Mouse (Mus musculus): ENCODE data around the gene Slc29a2. TPM values are rescaled to one million over a fixed set of nuclear protein-coding genes. Genes with fewer than 3 reads are reported as not detected.

The Slc29a2 gene
- 4.0 and 4.1 TPM in 2 replicates for polyA plus RNA-seq (2014; fragmentation: Nextera tagmentation; extraction: Ambion mirVana)

DNA sequence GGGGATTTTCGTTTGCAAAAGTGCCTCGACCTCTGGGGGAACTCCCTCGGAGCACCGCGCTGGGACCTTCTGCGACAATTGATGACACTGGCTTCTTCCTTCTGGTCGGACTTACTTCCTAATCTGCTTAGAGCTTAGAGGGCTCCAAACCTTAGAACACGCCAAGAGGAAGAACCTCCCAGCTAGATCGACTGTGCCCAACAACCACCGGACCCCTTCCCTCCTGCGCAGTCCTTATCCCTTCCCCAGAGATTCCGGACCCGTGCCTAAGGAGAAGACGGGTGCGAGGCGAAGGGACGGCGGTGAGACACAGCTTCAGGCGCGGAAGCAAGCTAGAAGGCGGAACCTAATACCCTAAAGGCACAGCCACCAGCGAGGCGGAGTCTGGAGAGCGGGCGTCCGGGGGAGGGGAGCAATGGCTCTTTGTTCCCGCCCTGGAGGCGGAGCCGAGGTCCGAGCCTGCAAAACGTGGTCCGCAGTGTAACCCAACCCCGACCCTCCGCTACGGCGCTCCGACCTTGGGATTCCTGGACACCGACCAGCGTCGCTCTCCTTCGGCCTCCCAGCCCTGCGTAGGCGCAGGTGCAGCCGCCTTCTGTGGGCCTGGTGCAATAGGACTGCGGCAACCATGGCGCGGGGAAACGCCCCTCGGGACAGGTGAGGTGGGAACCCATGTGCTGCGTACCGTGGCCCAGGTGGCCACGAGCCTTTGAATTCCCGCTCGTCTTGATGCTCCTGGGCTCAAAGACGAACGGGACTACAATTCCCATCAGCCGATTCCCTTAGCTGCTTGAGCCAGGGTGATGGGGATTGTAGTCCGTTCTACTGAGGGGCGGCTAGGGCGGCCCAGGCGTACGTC lies at the start of gene Slc29a2:
Gene Slc29a2 (plus strand): TSS at position 240 of the 859 bp plus-strand sequence.
- peak within 1 kb of the TSS; percentile 93 for H3K4me2 ChIP-seq (ENCODE audit: low read depth, low read length)
- no peaks in the 10 kb centered on the region for H3K4me1 ChIP-seq (ENCODE audit: control insufficient read depth, insufficient read depth, low read length)
- H3K36me3 ChIP-seq (ENCODE audit: control insufficient read depth, insufficient read depth, low read length), result peaks cover 12% of the 10 kb centered on the region; the same call in 1 of the 2 replicates
- peak within 1 kb of the TSS; percentile 73 for H3K4me3 ChIP-seq (ENCODE audit: low read depth, low read length)
- WGBS, result under 1% methylated on average over 57 of the region's 62 CpGs
- peak within 1 kb of the TSS; percentile 80 for H3K9ac ChIP-seq (ENCODE audit: low read depth, low read length)
- peak within 1 kb of the TSS; percentile 78 for H3K27ac ChIP-seq (replicated peaks; ENCODE audit: low read depth, low read length)
- H3K9me3 ChIP-seq (ENCODE audit: control insufficient read depth, low read length), result no peaks in the 10 kb centered on the region
- peak; percentile 96 for DNase-seq (ENCODE audit: low spot score)
- H3K27me3 ChIP-seq (replicated peaks; ENCODE audit: control insufficient read depth, insufficient read depth, low read length), result no peaks in the 10 kb centered on the region
- peak; percentile 95 for ATAC-seq (ENCODE audit: low read depth)

- Histone ChIP-seq H3K4me1 (ENCODE audit: control insufficient read depth, insufficient read depth, low read length) (no peaks in the 10 kb centered on the region), H3K4me3 (ENCODE audit: low read depth, low read length) (no peak overlapping the region), H3K27me3 (replicated peaks; ENCODE audit: control insufficient read depth, insufficient read depth, low read length) (peaks cover 21% of the 10 kb centered on the region), H3K4me2 (ENCODE audit: low read depth, low read length) (no peak overlapping the region), H3K9ac (ENCODE audit: low read depth, low read length) (no peak overlapping the region), H3K27ac (replicated peaks; ENCODE audit: low read depth, low read length) (no peak overlapping the region), H3K9me3 (ENCODE audit: control insufficient read depth, low read length) (no peaks in the 10 kb centered on the region), H3K36me3 (ENCODE audit: control insufficient read depth, insufficient read depth, low read length) (no peaks in the 10 kb centered on the region)
- ATAC-seq (ENCODE audit: low read depth) (no peak), DNase-seq (ENCODE audit: low spot score) (peak; percentile 59)
These were observed 41.9 kb upstream of the Slc29a2 start for GRCm38 (mm10) chr19:4981767-4982166.

GRCm38 (mm10) chr19:4989013-4989412 lies 34.6 kb upstream of the Slc29a2 start:
- ATAC-seq (ENCODE audit: low read depth) (peak; percentile 41; the same call in 1 of the 2 replicates), DNase-seq (ENCODE audit: low spot score) (peak; percentile 92)
- no peaks in the 10 kb centered on the region for H3K36me3 ChIP-seq (ENCODE audit: control insufficient read depth, insufficient read depth, low read length)
- no peak overlapping the region for H3K9ac ChIP-seq (ENCODE audit: low read depth, low read length)
- H3K27me3 ChIP-seq (replicated peaks; ENCODE audit: control insufficient read depth, insufficient read depth, low read length), result peaks cover 56% of the 10 kb centered on the region
- WGBS, result 4% methylated on average over 13 of the region's 13 CpGs
- 0 out of 2 replicates have a peak, but pooled peaks cover 3% of the 10 kb centered on the region for H3K4me1 ChIP-seq (ENCODE audit: control insufficient read depth, insufficient read depth, low read length)
- no peak overlapping the region for H3K4me3 ChIP-seq (ENCODE audit: low read depth, low read length)
- no peak overlapping the region for H3K27ac ChIP-seq (replicated peaks; ENCODE audit: low read depth, low read length)
- H3K9me3 ChIP-seq (ENCODE audit: control insufficient read depth, low read length), result no peaks in the 10 kb centered on the region
- no peak overlapping the region for H3K4me2 ChIP-seq (ENCODE audit: low read depth, low read length)

DNA sequence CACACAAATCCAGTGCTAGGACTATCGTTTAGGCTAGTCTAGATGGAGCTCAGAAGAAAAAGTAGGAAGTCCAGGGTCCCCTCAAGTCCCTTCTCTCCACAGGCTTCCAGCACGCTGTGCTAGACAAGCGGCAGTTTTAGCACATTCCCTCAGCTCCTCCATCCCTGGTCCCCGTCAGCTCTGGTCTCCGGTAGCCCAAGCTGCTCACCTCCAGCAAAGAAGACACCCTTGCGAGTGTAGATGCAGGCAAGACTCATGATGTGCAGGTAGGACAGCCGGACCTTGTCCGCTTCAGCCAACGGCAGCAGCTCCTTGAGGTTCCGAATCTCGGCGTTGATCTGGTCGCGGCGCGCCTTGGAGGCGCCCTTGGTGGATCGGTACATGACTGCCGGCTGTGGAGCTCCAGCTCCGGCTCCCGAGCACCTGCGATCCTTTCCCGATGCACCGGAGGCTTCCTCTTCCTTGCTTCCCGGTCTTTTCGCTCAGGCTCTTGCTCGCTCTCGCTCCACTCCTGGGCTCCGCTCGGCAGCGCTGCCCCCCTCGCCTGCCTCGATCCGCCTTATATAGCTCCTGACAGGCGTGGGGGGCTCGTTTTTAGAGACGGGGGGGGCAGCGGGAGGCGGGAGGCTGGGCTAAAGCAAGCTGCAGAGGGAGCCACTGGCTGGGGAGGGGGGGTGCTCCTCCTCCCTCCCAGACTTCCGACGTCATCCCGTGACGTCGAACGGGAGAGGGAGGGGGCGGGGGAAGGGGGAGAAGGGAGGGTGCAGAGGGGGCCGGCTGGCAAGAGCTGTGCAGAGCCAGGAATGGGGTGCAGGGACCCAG lies 34.0 kb upstream of the Slc29a2 start:
- H3K4me1 ChIP-seq (ENCODE audit: control insufficient read depth, insufficient read depth, low read length), result 0 out of 2 replicates have a peak, but pooled peaks cover 3% of the 10 kb centered on the region
- H3K36me3 ChIP-seq (ENCODE audit: control insufficient read depth, insufficient read depth, low read length), result no peaks in the 10 kb centered on the region
- peaks cover 50% of the 10 kb centered on the region for H3K27me3 ChIP-seq (replicated peaks; ENCODE audit: control insufficient read depth, insufficient read depth, low read length)
- WGBS, result 24% methylated on average over 39 of the region's 47 CpGs
- no peak overlapping the region for H3K9ac ChIP-seq (ENCODE audit: low read depth, low read length)
- H3K4me2 ChIP-seq (ENCODE audit: low read depth, low read length), result 0 out of 2 replicates have a peak overlapping the region, but pooled peaks have one; percentile 2
- ATAC-seq (ENCODE audit: low read depth) (no peak), DNase-seq (ENCODE audit: low spot score) (no peak)
- no peak overlapping the region for H3K4me3 ChIP-seq (ENCODE audit: low read depth, low read length)
- H3K9me3 ChIP-seq (ENCODE audit: control insufficient read depth, low read length), result no peaks in the 10 kb centered on the region
- H3K27ac ChIP-seq (replicated peaks; ENCODE audit: low read depth, low read length), result no peak overlapping the region

DNA sequence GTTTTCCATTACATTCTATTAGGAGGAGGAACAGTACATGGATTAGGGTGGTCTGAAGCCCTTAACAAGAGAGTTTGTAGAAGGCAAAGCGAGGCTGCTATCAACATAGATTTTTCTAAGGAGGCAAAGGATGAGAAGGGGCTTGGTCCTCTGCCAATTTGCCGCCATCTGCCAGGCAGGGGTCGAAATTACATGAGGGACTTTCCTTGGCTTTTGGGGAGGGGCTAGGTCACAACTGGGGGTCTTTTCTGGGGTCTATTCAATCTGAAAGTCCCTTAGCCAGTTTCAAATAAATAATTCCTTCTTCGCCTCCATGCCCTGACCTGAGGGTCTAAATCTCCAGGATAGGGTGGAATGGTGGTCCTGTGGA lies 33.4 kb upstream of the Slc29a2 start, which contains the start of gene Npas4:
Gene Npas4 (minus strand): TSS at position 61 of the 370 bp plus-strand sequence.
- Histone ChIP-seq H3K27me3 (replicated peaks; ENCODE audit: control insufficient read depth, insufficient read depth, low read length) (peaks cover 45% of the 10 kb centered on the region), H3K9ac (ENCODE audit: low read depth, low read length) (no peak within 1 kb of the TSS), H3K9me3 (ENCODE audit: control insufficient read depth, low read length) (no peaks in the 10 kb centered on the region), H3K4me2 (ENCODE audit: low read depth, low read length) (0 out of 2 replicates have a peak within 1 kb of the TSS, but pooled peaks have one; percentile 2), H3K4me3 (ENCODE audit: low read depth, low read length) (no peak within 1 kb of the TSS), H3K36me3 (ENCODE audit: control insufficient read depth, insufficient read depth, low read length) (no peaks in the 10 kb centered on the region), H3K27ac (replicated peaks; ENCODE audit: low read depth, low read length) (no peak within 1 kb of the TSS), H3K4me1 (ENCODE audit: control insufficient read depth, insufficient read depth, low read length) (0 out of 2 replicates have a peak, but pooled peaks cover 3% of the 10 kb centered on the region)
- DNase-seq (ENCODE audit: low spot score) (no peak), ATAC-seq (ENCODE audit: low read depth) (no peak)
- WGBS, result 25% methylated on average over 4 of the region's 4 CpGs

DNA sequence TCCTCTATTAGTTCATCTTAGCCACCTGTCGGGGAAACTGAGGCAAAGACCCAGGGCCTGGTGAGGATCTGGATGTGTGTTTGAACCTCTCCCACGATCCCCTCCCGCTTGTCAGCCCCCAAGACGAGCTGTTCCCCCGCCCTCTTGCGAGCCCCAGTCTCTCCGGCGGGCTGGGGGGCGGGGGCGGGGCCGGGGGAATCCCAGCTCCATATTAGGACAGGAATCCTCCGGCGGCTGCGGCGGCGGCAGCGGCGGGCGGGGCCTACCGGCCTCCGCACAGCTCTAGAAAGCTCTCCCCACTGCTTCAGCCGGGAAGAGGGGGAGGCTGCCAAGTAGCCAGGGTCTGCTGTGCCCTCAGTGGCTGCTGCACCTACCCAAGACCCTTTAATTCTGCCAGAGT lies 32.9 kb upstream of the Slc29a2 start:
- WGBS, result 2% methylated on average over 18 of the region's 22 CpGs
- H3K9me3 ChIP-seq (ENCODE audit: control insufficient read depth, low read length), result no peaks in the 10 kb centered on the region
- H3K27me3 ChIP-seq (replicated peaks; ENCODE audit: control insufficient read depth, insufficient read depth, low read length), result peaks cover 43% of the 10 kb centered on the region
- no peak overlapping the region for H3K27ac ChIP-seq (replicated peaks; ENCODE audit: low read depth, low read length)
- H3K4me3 ChIP-seq (ENCODE audit: low read depth, low read length), result no peak overlapping the region
- H3K4me1 ChIP-seq (ENCODE audit: control insufficient read depth, insufficient read depth, low read length), result 0 out of 2 replicates have a peak, but pooled peaks cover 3% of the 10 kb centered on the region
- H3K36me3 ChIP-seq (ENCODE audit: control insufficient read depth, insufficient read depth, low read length), result no peaks in the 10 kb centered on the region
- H3K4me2 ChIP-seq (ENCODE audit: low read depth, low read length), result no peak overlapping the region
- no peak for DNase-seq (ENCODE audit: low spot score)
- ATAC-seq (ENCODE audit: low read depth), result no peak
- no peak overlapping the region for H3K9ac ChIP-seq (ENCODE audit: low read depth, low read length)

DNA sequence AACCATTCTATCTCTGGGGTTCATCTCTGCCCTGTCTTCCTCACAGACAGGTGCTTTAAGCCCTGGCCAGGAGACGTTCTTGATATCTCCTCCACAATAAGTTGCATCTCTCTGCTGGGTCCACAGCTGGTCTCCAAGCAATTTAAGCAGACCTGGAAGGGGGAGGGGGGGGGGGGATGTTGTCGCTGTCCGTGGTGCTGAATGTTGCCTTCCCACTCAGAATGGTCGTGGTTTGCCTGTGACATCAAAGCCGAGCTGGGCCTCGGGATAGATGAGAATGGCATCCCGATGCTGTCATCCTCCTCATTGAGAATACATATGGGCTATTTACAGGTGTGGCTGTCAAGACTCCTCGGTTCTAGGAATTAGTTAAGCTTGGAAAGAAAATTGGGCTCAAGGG lies 31.3 kb upstream of the Slc29a2 start:
- Histone ChIP-seq H3K4me2 (ENCODE audit: low read depth, low read length) (no peak overlapping the region), H3K9ac (ENCODE audit: low read depth, low read length) (no peak overlapping the region), H3K9me3 (ENCODE audit: control insufficient read depth, low read length) (no peaks in the 10 kb centered on the region), H3K4me3 (ENCODE audit: low read depth, low read length) (no peak overlapping the region), H3K4me1 (ENCODE audit: control insufficient read depth, insufficient read depth, low read length) (0 out of 2 replicates have a peak, but pooled peaks cover 3% of the 10 kb centered on the region), H3K27me3 (replicated peaks; ENCODE audit: control insufficient read depth, insufficient read depth, low read length) (peaks cover 43% of the 10 kb centered on the region), H3K36me3 (ENCODE audit: control insufficient read depth, insufficient read depth, low read length) (no peaks in the 10 kb centered on the region), H3K27ac (replicated peaks; ENCODE audit: low read depth, low read length) (no peak overlapping the region)
- DNase-seq (ENCODE audit: low spot score) (no peak), ATAC-seq (ENCODE audit: low read depth) (no peak)
- WGBS, result 13% methylated on average over 8 of the region's 8 CpGs

GRCm38 (mm10) chr19:4992904-4993303 lies 30.8 kb upstream of the Slc29a2 start:
- Histone ChIP-seq H3K9ac (ENCODE audit: low read depth, low read length) (no peak overlapping the region), H3K27me3 (replicated peaks; ENCODE audit: control insufficient read depth, insufficient read depth, low read length) (peaks cover 43% of the 10 kb centered on the region), H3K4me1 (ENCODE audit: control insufficient read depth, insufficient read depth, low read length) (0 out of 2 replicates have a peak, but pooled peaks cover 3% of the 10 kb centered on the region), H3K4me3 (ENCODE audit: low read depth, low read length) (no peak overlapping the region), H3K9me3 (ENCODE audit: control insufficient read depth, low read length) (no peaks in the 10 kb centered on the region), H3K4me2 (ENCODE audit: low read depth, low read length) (no peak overlapping the region), H3K27ac (replicated peaks; ENCODE audit: low read depth, low read length) (no peak overlapping the region), H3K36me3 (ENCODE audit: control insufficient read depth, insufficient read depth, low read length) (no peaks in the 10 kb centered on the region)
- WGBS, result 2% methylated on average over 9 of the region's 9 CpGs
- ATAC-seq (ENCODE audit: low read depth), result peak; percentile 55; the same call in 1 of the 2 replicates
- peak; percentile 80 for DNase-seq (ENCODE audit: low spot score)

All from embryonic facial prominence, embryonic 14.5 days (tissue).